Mouse (Mus musculus) left cerebral cortex, postnatal 14 days (tissue): ENCODE measurements at regions not wholly inside any gene's neighbourhood (a gene's known extent, or its start where the extent isn't known, plus 50 kb on each side); places are given as distances from the start of the nearest gene placed in this dataset.
A peak's percentile ranks its signal among the peaks of the same experiment; 100 is the strongest.
"Not testable (repeated sequence)": the region's sequence is repeated elsewhere in the genome, so short reads cannot be mapped to it uniquely, and the experiment has no call there.

Experiments used
- DNase-seq, 2 experiments: peaks; one replicate each; pipeline ENCODE4 v3.0.0; 2021 to 2022; ENCODE audit warnings: low spot score in 2 of 2, mixed read lengths in 1 of 2
- intact Hi-C: fragments of 180-260 bp; cut with DNase I; formaldehyde crosslinking; loops from one replicate; pipeline ENCODE4 v1.15.1; 2025
- microRNA-seq, 2 experiments: library from miRNA; unstranded; fragments of <30 nt; microRNA quantifications; one replicate each; pipeline ENCODE4 v1.2.0; 2022

DNA sequence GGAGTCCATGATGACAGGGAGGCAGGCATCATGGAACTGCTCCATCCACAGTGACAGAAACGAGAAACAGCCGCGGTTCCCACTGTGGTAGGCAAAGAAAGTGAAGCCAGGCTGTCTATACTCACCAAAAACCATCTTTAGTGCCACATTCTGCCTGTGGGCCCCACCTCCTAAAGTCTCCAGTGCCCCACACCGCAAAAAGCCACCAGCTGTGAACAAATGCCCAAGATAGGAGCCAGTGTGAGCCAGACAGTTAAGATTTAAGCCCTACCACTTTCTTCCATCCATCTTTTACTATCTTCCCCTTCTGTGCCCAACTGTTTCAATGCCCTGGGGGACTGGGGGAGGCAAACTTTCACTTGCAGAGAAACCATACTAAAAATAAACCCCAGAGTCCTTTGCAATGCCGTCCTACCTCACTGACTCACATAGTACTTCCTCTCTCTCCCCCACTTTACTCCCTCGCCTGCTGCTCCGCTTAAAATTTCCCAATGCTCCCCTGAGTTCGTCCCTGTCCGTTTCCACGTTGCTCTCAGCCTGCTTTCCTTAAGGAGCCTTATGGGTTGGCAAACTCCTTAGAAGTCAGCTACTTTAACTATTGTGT is 85.7 kb upstream of the Xcl1 start:
- no peak for DNase-seq
- intact Hi-C loops, result no loop called here

GRCm38 (mm10) chr1:165018692-165019309 is 83.5 kb upstream of the Xcl1 start:
- intact Hi-C loops, result loop anchor here (5.0 kb wide), 1 partner anchor 92 kb away; no protein-coding TSS in a partner anchor

GRCm38 (mm10) chr1:165018236-165018635 is 82.9 kb upstream of the Xcl1 start:
- intact Hi-C loops, result loop anchor here (5.0 kb wide), 1 partner anchor 91 kb away; no protein-coding TSS in a partner anchor
- DNase-seq, result no peak

More at GRCm38 (mm10) chr1:165018692-165019309, 83.5 kb upstream of the Xcl1 start:
- peak; percentile 63 to 74 for DNase-seq

DNA sequence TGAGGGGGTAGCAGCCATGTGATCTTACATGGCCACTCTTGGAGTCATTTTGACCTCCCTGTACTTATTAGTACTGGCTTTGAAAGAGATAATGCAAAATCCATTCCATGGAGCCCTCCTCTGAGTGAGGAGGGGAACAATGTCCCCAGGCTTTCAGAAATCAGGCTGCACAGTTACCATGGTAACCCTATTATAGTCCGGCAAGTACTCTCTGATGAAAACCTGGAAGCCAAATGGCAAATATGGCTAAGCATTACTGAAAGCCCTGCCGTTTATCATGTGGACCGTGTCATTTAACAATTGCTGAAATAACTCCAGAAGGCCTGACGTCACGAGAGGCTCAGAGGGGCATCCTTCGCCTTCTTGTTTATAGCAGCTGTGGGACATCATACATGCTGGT is 82.5 kb upstream of the Xcl1 start:
- intact Hi-C loops, result loop anchor here (5.0 kb wide), 1 partner anchor 90 kb away; no protein-coding TSS in a partner anchor

GRCm38 (mm10) chr1:165014328-165014727 is 79.0 kb upstream of the Xcl1 start:
- intact Hi-C loops, result no loop called here
- no peak for DNase-seq

More for the DNA sequence above, 82.5 kb upstream of the Xcl1 start:
- no peak for DNase-seq

DNA sequence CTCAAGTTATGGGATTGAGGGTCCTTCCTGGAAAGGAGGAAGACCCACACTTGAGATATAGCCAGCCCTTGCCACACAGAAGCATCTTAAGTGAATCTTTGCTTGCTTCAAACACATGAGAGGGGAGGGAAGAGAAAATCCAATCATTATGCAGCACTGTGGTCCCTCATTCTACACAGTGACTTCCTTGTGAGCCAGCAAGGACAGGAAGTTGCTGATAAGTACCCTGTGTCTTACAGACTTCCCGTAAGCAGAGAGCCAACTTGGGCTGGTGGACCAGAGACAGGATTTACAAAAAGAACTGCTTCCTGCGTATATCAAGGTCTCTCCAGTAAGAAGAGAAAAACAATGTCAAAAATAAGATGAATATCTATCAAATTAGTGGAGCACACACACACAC is 78.1 kb upstream of the Xcl1 start:
- no peak for DNase-seq
- intact Hi-C loops, result no loop called here

DNA sequence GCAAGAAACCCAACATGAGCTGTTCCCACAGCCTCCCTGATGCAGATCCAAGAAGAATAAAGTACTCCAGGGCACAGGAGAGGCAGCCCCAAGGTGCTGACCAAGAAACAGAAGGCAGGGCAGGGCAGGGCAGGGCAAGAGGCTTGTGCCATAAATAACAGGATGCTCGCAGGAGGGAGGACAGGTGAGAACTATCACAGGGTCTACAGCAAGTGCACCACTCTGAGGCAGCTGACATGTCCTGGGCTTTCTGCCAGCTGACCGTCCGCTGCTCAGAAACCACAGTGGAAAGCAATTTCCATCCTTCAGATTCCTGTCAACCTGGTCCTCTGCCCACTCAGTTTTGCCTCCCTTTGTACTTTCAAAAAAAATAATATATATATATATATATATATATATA is 77.0 kb upstream of the Xcl1 start:
- no peak for DNase-seq
- intact Hi-C loops, result no loop called here

GRCm38 (mm10) chr1:164999515-164999914 is 64.2 kb upstream of the Xcl1 start:
- intact Hi-C loops, result no loop called here

GRCm38 (mm10) chr1:164998621-164999020 is 63.3 kb upstream of the Xcl1 start:
- intact Hi-C loops, result no loop called here
- no peak for DNase-seq

More at GRCm38 (mm10) chr1:164999515-164999914, 64.2 kb upstream of the Xcl1 start:
- DNase-seq, result no peak

DNA sequence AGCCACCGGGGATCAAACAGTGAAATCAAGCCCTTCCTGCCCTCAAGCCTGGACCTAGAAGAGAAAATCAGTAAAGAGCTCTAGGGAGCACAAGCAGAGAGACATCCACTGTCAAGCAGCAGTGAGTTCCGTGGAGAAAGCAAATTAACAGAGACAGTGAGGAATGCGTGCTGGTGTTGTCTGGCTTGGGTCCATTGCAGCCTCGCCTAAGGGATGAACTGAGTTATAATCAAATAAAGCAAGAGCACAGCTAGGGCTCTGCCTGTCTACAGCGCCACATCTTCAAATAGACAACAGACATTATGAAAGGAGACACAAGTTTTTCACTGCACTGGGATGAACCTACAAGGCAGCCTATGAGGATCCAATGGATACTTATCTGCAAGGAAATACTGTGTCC is 62.3 kb upstream of the Xcl1 start:
- DNase-seq, result no peak
- intact Hi-C loops, result no loop called here

- intact Hi-C loops, result no loop called here
- DNase-seq, result no peak
These were observed 58.9 kb upstream of the Xcl1 start for GRCm38 (mm10) chr1:164994247-164994660.

- intact Hi-C loops, DNase-seq: not testable (repeated sequence)
These were observed 58.0 kb upstream of the Xcl1 start for GRCm38 (mm10) chr1:164993175-164993875.

DNA sequence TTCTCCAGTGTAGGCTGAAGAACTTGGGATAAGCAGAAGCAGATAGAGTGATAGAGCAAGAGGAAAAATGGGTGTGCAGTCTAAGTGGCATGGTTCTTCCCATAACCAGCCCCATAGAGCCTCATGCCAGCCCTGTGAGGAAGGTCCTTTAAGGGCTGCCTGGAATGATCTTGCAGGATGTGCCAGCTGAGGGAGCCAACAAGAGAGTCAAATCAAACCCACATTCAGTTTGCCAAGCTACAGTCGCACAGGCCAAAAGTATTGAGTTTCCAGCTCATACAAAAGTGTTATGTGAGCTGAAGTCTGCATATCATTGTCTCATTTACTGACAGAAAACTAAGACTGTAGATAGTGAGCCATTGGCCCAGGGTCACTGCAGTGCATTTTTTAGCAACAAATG is 53.7 kb upstream of the Xcl1 start:
- peak in 1 of 2 experiments; percentile 44 for DNase-seq
- intact Hi-C loops, result loop anchor here (5.0 kb wide), 1 partner anchor 57 kb away; no protein-coding TSS in a partner anchor

DNA sequence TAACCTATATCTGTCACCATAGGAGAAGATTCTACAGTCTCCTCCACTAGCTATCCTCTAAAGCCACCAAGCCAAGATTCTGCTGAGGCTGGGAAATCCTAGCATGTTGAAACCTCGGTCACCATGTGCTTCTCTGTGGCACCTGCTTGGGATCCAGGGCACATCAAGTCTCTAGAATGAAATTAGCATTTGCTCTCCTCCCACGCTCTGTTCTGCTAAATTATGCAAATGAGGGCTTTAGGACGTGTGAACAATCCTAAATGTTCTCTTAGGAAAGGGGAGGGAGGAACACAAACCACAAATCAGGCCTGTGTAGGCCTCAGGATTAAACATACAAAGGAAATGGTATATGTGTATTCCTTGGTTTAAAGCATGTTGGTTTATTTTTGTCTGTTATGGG is 52.9 kb upstream of the Xcl1 start:
- DNase-seq, result peak; percentile 41 to 90
- intact Hi-C loops, result loop anchor here (5.0 kb wide), 1 partner anchor 56 kb away; no protein-coding TSS in a partner anchor

DNA sequence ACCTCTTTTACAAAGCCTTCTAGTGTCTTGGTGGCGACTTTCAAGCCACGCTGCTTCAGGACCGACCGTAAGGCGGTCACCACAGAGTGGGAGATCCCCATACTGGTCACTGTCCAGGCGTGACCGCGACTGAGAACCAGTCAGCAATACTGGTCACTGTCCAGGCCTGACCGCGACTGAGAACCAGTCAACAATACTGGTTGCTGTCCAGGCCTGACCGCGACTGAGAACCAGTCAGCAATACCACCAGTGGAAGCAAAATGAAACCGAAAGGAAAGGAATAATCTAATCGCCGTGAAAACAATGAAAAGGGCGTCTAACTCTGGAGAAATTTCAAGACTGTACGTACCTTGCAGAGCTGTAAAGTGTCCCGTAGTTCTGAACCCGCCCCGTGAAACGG is 50.2 kb upstream of the Xcl1 start:
- not testable (repeated sequence) for DNase-seq
- intact Hi-C loops, result loop anchor here (5.0 kb wide), 1 partner anchor 53 kb away; no protein-coding TSS in a partner anchor

Small RNAs in the stretch of these regions (microRNA-seq; reads per million reads assigned to microRNA genes)
- gene Gm26042, result 0 reads per million in 2 experiments
